Mouse (Mus musculus) lung, postnatal 36 days (tissue): ENCODE measurements around the gene Olfr1043.
"Not testable (repeated sequence)": the region's sequence is repeated elsewhere in the genome, so short reads cannot be mapped to it uniquely, and the experiment has no call there.

Source experiments
- DNase-seq: peaks from one replicate; pipeline ENCODE4 v3.0.0; 2022; ENCODE audit warnings: mixed read lengths

Olfr1043 gene

GRCm38 (mm10) chr2:86167422-86167821 lies at the start of gene Olfr1043:
Gene Olfr1043 (minus strand): TSS chr2:86167522.
- no peak for DNase-seq

GRCm38 (mm10) chr2:86202909-86203308 lies 35.6 kb upstream of the Olfr1043 start, which contains the start of gene Olfr1045:
Gene Olfr1045 (minus strand): TSS chr2:86203009.
- no peak for DNase-seq

GRCm38 (mm10) chr2:86195863-86196262 lies 28.5 kb upstream of the Olfr1043 start:
- DNase-seq, result no peak

GRCm38 (mm10) chr2:86185583-86185982 lies 18.3 kb upstream of the Olfr1043 start, which contains the start of gene Olfr52:
Gene Olfr52 (minus strand): TSS chr2:86185683.
- DNase-seq, result no peak

- DNase-seq, result no peak
Measured at GRCm38 (mm10) chr2:86179950-86180349, 12.6 kb upstream of the Olfr1043 start.

GRCm38 (mm10) chr2:86177720-86178119 lies 10.4 kb upstream of the Olfr1043 start, which contains the start of gene Olfr1044:
Gene Olfr1044 (minus strand): TSS chr2:86177820.
- DNase-seq, result no peak

- not testable (repeated sequence) for DNase-seq
Measured at GRCm38 (mm10) chr2:86175422-86175821, 8.1 kb upstream of the Olfr1043 start.

- DNase-seq, result no peak
Measured at GRCm38 (mm10) chr2:86161738-86162137, 5.6 kb downstream of the Olfr1043 start, which contains the start of gene Olfr1042. Gene Olfr1042 (minus strand): TSS chr2:86161838.

GRCm38 (mm10) chr2:86146632-86147031 lies 20.7 kb downstream of the Olfr1043 start, which contains the start of gene Olfr1040:
Gene Olfr1040 (minus strand): TSS chr2:86146732.
- DNase-seq, result no peak

GRCm38 (mm10) chr2:86135828-86136227 lies 31.5 kb downstream of the Olfr1043 start, which contains the start of gene Olfr1039:
Gene Olfr1039 (minus strand): TSS chr2:86135928.
- no peak for DNase-seq
